Comparison of ENCODE assay signal across 8 mouse cellular contexts in genomic region chr7:28381017-28381790, GRCm38 (mm10). TPM values are rescaled to one million over a fixed set of nuclear protein-coding genes. Genes with fewer than 3 reads are reported as not detected.
A peak's percentile ranks its signal among the peaks of the same experiment; 100 is the strongest.
DNase-seq lines count a peak whose midpoint lies in the region; ATAC-seq and TF ChIP-seq lines count a peak whose summit lies in the region.

No protein-coding gene starts in this region.

- no peak for TF ChIP-seq CTCF in ES-Bruce4 (IDR thresholded peaks at IDR 0.05; ENCODE audit: low read depth, low read length)
- no peak for TF ChIP-seq CTCF in lung, embryonic 14.5 days (IDR thresholded peaks at IDR 0.05; ENCODE audit: low read depth)

- peak; percentile 62 for DNase-seq in brain, adult 2 months (ENCODE audit: low read depth, low spot score)
- peak; percentile 60 to 79 for DNase-seq in gastrocnemius, postnatal 4 days (ENCODE audit: low spot score in 2 of 2)
- DNase-seq in lung, embryonic 14.5 days, result peak; percentile 83
- peak; percentile 88 for DNase-seq in urinary bladder, postnatal 14 days (ENCODE audit: low spot score)
- no peak for DNase-seq in layer of hippocampus, postnatal 25 days (ENCODE audit: extremely low spot score in 1 of 2, low spot score in 1 of 2)

- peak overlapping the region; percentile 62 for H3K4me2 ChIP-seq in intestine, embryonic 16.5 days (ENCODE audit: low read depth, low read length)
- H3K4me2 ChIP-seq in lung, embryonic 14.5 days, result peak overlapping the region; percentile 68
- peak overlapping the region; percentile 49 for H3K4me2 ChIP-seq in neural tube, embryonic 15.5 days

- TF ChIP-seq EP300 in ES-Bruce4 (IDR thresholded peaks at IDR 0.05; ENCODE audit: insufficient read depth, low read depth, low read length), result no peak

- no peak for TF ChIP-seq POLR2A in ES-Bruce4 (IDR thresholded peaks at IDR 0.05; ENCODE audit: insufficient read depth, low read length)

- peak overlapping the region; percentile 64 for H3K9ac ChIP-seq in ES-Bruce4 (ENCODE audit: low read depth, poor library complexity, severe bottlenecking)
- H3K9ac ChIP-seq in intestine, embryonic 16.5 days (ENCODE audit: low read depth, low read length), result peak overlapping the region; percentile 79
- H3K9ac ChIP-seq in lung, embryonic 14.5 days, result peak overlapping the region; percentile 60
- H3K9ac ChIP-seq in neural tube, embryonic 15.5 days (replicated peaks), result 0 out of 2 replicates have a peak overlapping the region, but pooled peaks have one; percentile 8

- peaks cover 4% of the 10 kb centered on the region for H3K36me3 ChIP-seq in ES-Bruce4 (ENCODE audit: control insufficient read depth, insufficient read depth, low read length, poor library complexity, severe bottlenecking)
- no peaks in the 10 kb centered on the region for H3K36me3 ChIP-seq in intestine, embryonic 16.5 days (ENCODE audit: control insufficient read depth, insufficient read depth, low read length)
- H3K36me3 ChIP-seq in lung, embryonic 14.5 days (ENCODE audit: insufficient read depth), result peaks cover 17% of the 10 kb centered on the region
- peaks cover 6% of the 10 kb centered on the region for H3K36me3 ChIP-seq in neural tube, embryonic 15.5 days

- peak overlapping the region; percentile 54 for H3K4me3 ChIP-seq in ES-Bruce4 (ENCODE audit: low read depth, low read length)
- H3K4me3 ChIP-seq in intestine, embryonic 16.5 days (ENCODE audit: low read length), result peak overlapping the region; percentile 47
- peak overlapping the region; percentile 35 for H3K4me3 ChIP-seq in lung, embryonic 14.5 days (ENCODE audit: low read depth, low read length)
- H3K4me3 ChIP-seq in neural tube, embryonic 15.5 days (replicated peaks), result 0 out of 2 replicates have a peak overlapping the region, but pooled peaks have one; percentile 16

- peak; percentile 21 for ATAC-seq in intestine, embryonic 16.5 days
- peak; percentile 24 for ATAC-seq in lung, embryonic 14.5 days (ENCODE audit: insufficient read depth)
- no peak for ATAC-seq in neural tube, embryonic 15.5 days (ENCODE audit: low FRiP score)

- H3K4me1 ChIP-seq in ES-Bruce4 (ENCODE audit: control insufficient read depth, insufficient read depth, low read length), result peaks cover 3% of the 10 kb centered on the region
- H3K4me1 ChIP-seq in intestine, embryonic 16.5 days (ENCODE audit: control insufficient read depth, insufficient read depth, low read length), result peaks cover 50% of the 10 kb centered on the region
- peaks cover 41% of the 10 kb centered on the region for H3K4me1 ChIP-seq in lung, embryonic 14.5 days (ENCODE audit: insufficient read depth)
- peaks cover 55% of the 10 kb centered on the region for H3K4me1 ChIP-seq in neural tube, embryonic 15.5 days

- 3% methylated on average over 30 of the region's 30 CpGs for WGBS in intestine, embryonic 16.5 days
- 5% methylated on average over 30 of the region's 30 CpGs for WGBS in lung, embryonic 14.5 days
- 17% methylated on average over 29 of the region's 30 CpGs for WGBS in neural tube, embryonic 15.5 days

- no peaks in the 10 kb centered on the region for H3K9me3 ChIP-seq in ES-Bruce4 (replicated peaks; ENCODE audit: control insufficient read depth, insufficient read depth, low read length, poor library complexity, severe bottlenecking)
- H3K9me3 ChIP-seq in intestine, embryonic 16.5 days (ENCODE audit: control insufficient read depth, low read length), result no peaks in the 10 kb centered on the region
- H3K9me3 ChIP-seq in lung, embryonic 14.5 days (ENCODE audit: low read depth, low read length), result no peaks in the 10 kb centered on the region
- no peaks in the 10 kb centered on the region for H3K9me3 ChIP-seq in neural tube, embryonic 15.5 days (replicated peaks)

- no peaks in the 10 kb centered on the region for H3K27me3 ChIP-seq in ES-Bruce4 (ENCODE audit: control insufficient read depth, insufficient read depth, low read length, poor library complexity, severe bottlenecking)
- no peaks in the 10 kb centered on the region for H3K27me3 ChIP-seq in intestine, embryonic 16.5 days (replicated peaks; ENCODE audit: control insufficient read depth, insufficient read depth, low read length)
- H3K27me3 ChIP-seq in lung, embryonic 14.5 days (ENCODE audit: insufficient read depth, low read length), result no peaks in the 10 kb centered on the region
- no peaks in the 10 kb centered on the region for H3K27me3 ChIP-seq in neural tube, embryonic 15.5 days (replicated peaks)

- H3K27ac ChIP-seq in ES-Bruce4 (ENCODE audit: insufficient read depth, low read length), result peak overlapping the region; percentile 91
- peak overlapping the region; percentile 100 for H3K27ac ChIP-seq in intestine, embryonic 16.5 days (ENCODE audit: low read length)
- H3K27ac ChIP-seq in lung, embryonic 14.5 days (ENCODE audit: low read depth), result peak overlapping the region; percentile 100
- H3K27ac ChIP-seq in neural tube, embryonic 15.5 days (replicated peaks), result peak overlapping the region; percentile 77

RNA-seq across cellular contexts. Expression of gene Zfp36, which starts 1.2 kb away (rescaled TPM):
- 25.7 and 26.0 TPM in 2 replicates for polyA plus RNA-seq in ES-Bruce4 (2011; ENCODE audit: insufficient read depth, insufficient read length, low read depth, missing spikeins)
- total RNA-seq in gastrocnemius, postnatal 4 days (2021), result 1 to 10 TPM; 8.5 to 9.9 TPM
- 37.3 and 43.6 TPM in 2 replicates for polyA plus RNA-seq in intestine, embryonic 16.5 days (2015; fragmentation: Nextera tagmentation; extraction: Ambion mirVana)
- polyA plus RNA-seq in lung, embryonic 14.5 days (2014; fragmentation: Nextera tagmentation; extraction: Ambion mirVana), result 12.9 and 13.2 TPM in 2 replicates
- 4.2 and 7.5 TPM in 2 replicates for polyA plus RNA-seq in neural tube, embryonic 15.5 days (2015; fragmentation: Nextera tagmentation; extraction: Ambion mirVana)
- total RNA-seq in layer of hippocampus, postnatal 25 days (2021), result 1 to 10 TPM; 2.7 to 2.8 TPM

RNA-seq across cellular contexts. Expression of gene Plekhg2, which starts 8.8 kb away (rescaled TPM):
- polyA plus RNA-seq in ES-Bruce4 (2011; ENCODE audit: insufficient read depth, insufficient read length, low read depth, missing spikeins), result 85.5 and 90.1 TPM in 2 replicates
- total RNA-seq in gastrocnemius, postnatal 4 days (2021), result 10 to 100 TPM; 41.9 to 42.8 TPM
- polyA plus RNA-seq in intestine, embryonic 16.5 days (2015; fragmentation: Nextera tagmentation; extraction: Ambion mirVana), result 37.9 and 38.2 TPM in 2 replicates
- polyA plus RNA-seq in lung, embryonic 14.5 days (2014; fragmentation: Nextera tagmentation; extraction: Ambion mirVana), result 74.1 and 75.1 TPM in 2 replicates
- polyA plus RNA-seq in neural tube, embryonic 15.5 days (2015; fragmentation: Nextera tagmentation; extraction: Ambion mirVana), result 21.4 and 26.5 TPM in 2 replicates
- 1 to 10 TPM; 6.2 to 8.9 TPM for total RNA-seq in layer of hippocampus, postnatal 25 days (2021)

RNA-seq across cellular contexts. Expression of gene Med29, which starts 11.3 kb away (rescaled TPM):
- 16.6 and 18.1 TPM in 2 replicates for polyA plus RNA-seq in ES-Bruce4 (2011; ENCODE audit: insufficient read depth, insufficient read length, low read depth, missing spikeins)
- total RNA-seq in gastrocnemius, postnatal 4 days (2021), result 10 to 100 TPM; 23.7 to 25.1 TPM
- 52.6 and 53.9 TPM in 2 replicates for polyA plus RNA-seq in intestine, embryonic 16.5 days (2015; fragmentation: Nextera tagmentation; extraction: Ambion mirVana)
- 45.9 and 49.1 TPM in 2 replicates for polyA plus RNA-seq in lung, embryonic 14.5 days (2014; fragmentation: Nextera tagmentation; extraction: Ambion mirVana)
- 48.4 and 50.0 TPM in 2 replicates for polyA plus RNA-seq in neural tube, embryonic 15.5 days (2015; fragmentation: Nextera tagmentation; extraction: Ambion mirVana)
- total RNA-seq in layer of hippocampus, postnatal 25 days (2021), result 10 to 100 TPM; 19.3 to 22.0 TPM

RNA-seq across cellular contexts. Expression of gene Paf1, which starts 11.5 kb away (rescaled TPM):
- polyA plus RNA-seq in ES-Bruce4 (2011; ENCODE audit: insufficient read depth, insufficient read length, low read depth, missing spikeins), result 88.7 and 96.2 TPM in 2 replicates
- total RNA-seq in gastrocnemius, postnatal 4 days (2021), result 10 to 100 TPM; 41.2 to 55.6 TPM
- 69.2 and 78.7 TPM in 2 replicates for polyA plus RNA-seq in intestine, embryonic 16.5 days (2015; fragmentation: Nextera tagmentation; extraction: Ambion mirVana)
- 73.1 and 75.4 TPM in 2 replicates for polyA plus RNA-seq in lung, embryonic 14.5 days (2014; fragmentation: Nextera tagmentation; extraction: Ambion mirVana)
- polyA plus RNA-seq in neural tube, embryonic 15.5 days (2015; fragmentation: Nextera tagmentation; extraction: Ambion mirVana), result 89.3 and 96.0 TPM in 2 replicates
- 10 to 100 TPM; 63.0 to 69.3 TPM for total RNA-seq in layer of hippocampus, postnatal 25 days (2021)

RNA-seq across cellular contexts. Expression of gene Rps16, which starts 30.8 kb away (rescaled TPM):
- polyA plus RNA-seq in ES-Bruce4 (2011; ENCODE audit: insufficient read depth, insufficient read length, low read depth, missing spikeins), result 1,972 and 2,086 TPM in 2 replicates
- 1,000 to 10,000 TPM; 1,034 to 1,195 TPM for total RNA-seq in gastrocnemius, postnatal 4 days (2021)
- polyA plus RNA-seq in intestine, embryonic 16.5 days (2015; fragmentation: Nextera tagmentation; extraction: Ambion mirVana), result 977 and 1,010 TPM in 2 replicates
- polyA plus RNA-seq in lung, embryonic 14.5 days (2014; fragmentation: Nextera tagmentation; extraction: Ambion mirVana), result 1,310 and 1,324 TPM in 2 replicates
- 467 and 619 TPM in 2 replicates for polyA plus RNA-seq in neural tube, embryonic 15.5 days (2015; fragmentation: Nextera tagmentation; extraction: Ambion mirVana)
- total RNA-seq in layer of hippocampus, postnatal 25 days (2021), result 100 to 1,000 TPM; 431 to 496 TPM

Comparison
In these comparisons a context has a peak if more than half of its experiments do, and no peak if none do; other contexts are left out.
1. H3K9ac ChIP-seq: peak in every context shown above with its lines; median percentile 79 in intestine, embryonic 16.5 days; 64 in ES-Bruce4; 60 in lung, embryonic 14.5 days; 8 in neural tube, embryonic 15.5 days.
2. DNase-seq: peak in brain, adult 2 months (single experiment), gastrocnemius, postnatal 4 days (2 of 2), lung, embryonic 14.5 days (single experiment) and urinary bladder, postnatal 14 days (single experiment); none in layer of hippocampus, postnatal 25 days (0 of 2).
3. Peak in every context shown above with its lines, with median percentiles within 50 percentile points of each other: H3K27ac ChIP-seq, H3K4me3 ChIP-seq and H3K4me2 ChIP-seq.